Mouse (Mus musculus): ENCODE measurements around the gene Dph5. TPM values are rescaled to one million over a fixed set of nuclear protein-coding genes. Genes with fewer than 3 reads are reported as not detected.

The Dph5 gene
- total and polyA plus RNA-seq, 3 experiments: 37.0 to 70.0 (median 55.1) TPM

DNA sequence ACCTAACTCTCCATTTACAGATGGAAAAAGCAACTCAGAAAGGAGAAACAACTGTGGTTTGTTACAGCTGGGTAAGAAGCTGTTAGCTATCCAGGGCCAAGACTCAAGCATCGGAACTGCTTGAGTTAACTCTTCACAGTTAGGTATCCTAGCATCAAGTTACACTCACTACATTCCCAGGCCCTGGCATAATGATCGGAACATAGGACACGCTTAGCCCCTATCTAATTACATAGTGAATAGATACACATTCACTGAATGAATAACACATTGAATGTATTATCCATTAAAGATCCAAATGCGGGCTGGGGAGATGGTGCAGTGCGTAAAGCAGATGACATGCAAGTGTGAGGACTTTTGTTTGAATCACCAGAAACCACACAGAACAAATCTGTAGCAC lies 76.4 kb downstream of the Dph5 start:
- DNase-seq (ENCODE audit: extremely low read depth): no peak
- Histone ChIP-seq H3K4me3 (replicated peaks in 1 of 3; ENCODE audit: low read depth in 2 of 3, low read length in 2 of 3, poor library complexity in 1 of 3) (no peak overlapping the region), H3K9me3 (replicated peaks; ENCODE audit: low read length) (no peaks in the 10 kb centered on the region), H3K36me3 (replicated peaks in 1 of 2; ENCODE audit: control insufficient read depth in 1 of 2, insufficient read depth in 1 of 2, low read length in 1 of 2) (peaks cover 13 to 62% of the 10 kb centered on the region in 2 experiments), H3K4me2 (ENCODE audit: insufficient read depth, low read depth, poor library complexity, severe bottlenecking) (no peak overlapping the region), H3K27ac (ENCODE audit: insufficient read depth, low read depth) (no peak overlapping the region), H3K4me1 (ENCODE audit: control insufficient read depth in 1 of 2, insufficient read depth in 2 of 2) (peaks cover 4 to 6% of the 10 kb centered on the region in 2 experiments; a peak in 3 of 4 replicates), H3K79me2 (replicated peaks; ENCODE audit: control insufficient read depth, extremely low read depth, insufficient read depth, poor library complexity, severe bottlenecking) (no peaks in the 10 kb centered on the region), H3K27me3 (replicated peaks) (no peaks in the 10 kb centered on the region), H3K9ac (ENCODE audit: insufficient read depth, low read depth) (no peak overlapping the region)
- in situ Hi-C loops (cut with MboI; ENCODE audit: low pct_ligation_motif_present, low pct_unique_long_range_greater_than_20kb, low sequenced_read_pairs): no loop called here
- no peak for TF ChIP-seq MAX (IDR thresholded peaks at IDR 0.05; ENCODE audit: low read length)
- no peak for TF ChIP-seq NRF1 (IDR thresholded peaks at IDR 0.05; ENCODE audit: low read depth, low read length)
- no peak for TF ChIP-seq USF1 (IDR thresholded peaks at IDR 0.05; ENCODE audit: low read depth, low read length)
- TF ChIP-seq MAZ (IDR thresholded peaks at IDR 0.05; ENCODE audit: low read depth, low read length): no peak
- no peak for TF ChIP-seq ETS1 (conservative IDR thresholded peaks at IDR 0.05; ENCODE audit: low read depth, low read length)
- no peak for TF ChIP-seq E2F4 (IDR thresholded peaks at IDR 0.05; ENCODE audit: insufficient replicate concordance, low read depth, low read length)
- TF ChIP-seq MAFK (IDR thresholded peaks at IDR 0.05; ENCODE audit: insufficient replicate concordance, low read length): no peak
- TF ChIP-seq ZKSCAN1 (IDR thresholded peaks at IDR 0.05; ENCODE audit: borderline replicate concordance, low read depth, low read length): no peak
- no peak for TF ChIP-seq RAD21 (IDR thresholded peaks at IDR 0.05; ENCODE audit: low read depth, low read length)
- no peak for TF ChIP-seq KAT2A (IDR thresholded peaks at IDR 0.05; ENCODE audit: insufficient replicate concordance, low read length)
- no peak for TF ChIP-seq RCOR1 (conservative IDR thresholded peaks at IDR 0.05; ENCODE audit: low read depth, low read length)
- no peak for TF ChIP-seq UBTF (IDR thresholded peaks at IDR 0.05; ENCODE audit: low read depth, low read length)
- no peak for TF ChIP-seq JUND (conservative IDR thresholded peaks at IDR 0.05; ENCODE audit: low read depth, low read length)
- TF ChIP-seq ZC3H11A (IDR thresholded peaks at IDR 0.05; ENCODE audit: low read depth, low read length): no peak
- no peak for TF ChIP-seq EP300 (IDR thresholded peaks at IDR 0.05; ENCODE audit: low read length)
- TF ChIP-seq BHLHE40 (IDR thresholded peaks at IDR 0.05; ENCODE audit: low read depth, low read length): no peak
- TF ChIP-seq USF2 (conservative IDR thresholded peaks at IDR 0.05; ENCODE audit: low read depth, low read length): no peak
- no peak for TF ChIP-seq TCF12 (IDR thresholded peaks at IDR 0.05; ENCODE audit: low read depth, low read length)
- TF ChIP-seq CHD1 (IDR thresholded peaks at IDR 0.05; ENCODE audit: low read depth, low read length): no peak
- dilution Hi-C loops (cut with MboI; ENCODE audit: extremely low pct_ligation_motif_present, extremely low pct_unique_long_range_greater_than_20kb, low sequenced_read_pairs): no loop called here

DNA sequence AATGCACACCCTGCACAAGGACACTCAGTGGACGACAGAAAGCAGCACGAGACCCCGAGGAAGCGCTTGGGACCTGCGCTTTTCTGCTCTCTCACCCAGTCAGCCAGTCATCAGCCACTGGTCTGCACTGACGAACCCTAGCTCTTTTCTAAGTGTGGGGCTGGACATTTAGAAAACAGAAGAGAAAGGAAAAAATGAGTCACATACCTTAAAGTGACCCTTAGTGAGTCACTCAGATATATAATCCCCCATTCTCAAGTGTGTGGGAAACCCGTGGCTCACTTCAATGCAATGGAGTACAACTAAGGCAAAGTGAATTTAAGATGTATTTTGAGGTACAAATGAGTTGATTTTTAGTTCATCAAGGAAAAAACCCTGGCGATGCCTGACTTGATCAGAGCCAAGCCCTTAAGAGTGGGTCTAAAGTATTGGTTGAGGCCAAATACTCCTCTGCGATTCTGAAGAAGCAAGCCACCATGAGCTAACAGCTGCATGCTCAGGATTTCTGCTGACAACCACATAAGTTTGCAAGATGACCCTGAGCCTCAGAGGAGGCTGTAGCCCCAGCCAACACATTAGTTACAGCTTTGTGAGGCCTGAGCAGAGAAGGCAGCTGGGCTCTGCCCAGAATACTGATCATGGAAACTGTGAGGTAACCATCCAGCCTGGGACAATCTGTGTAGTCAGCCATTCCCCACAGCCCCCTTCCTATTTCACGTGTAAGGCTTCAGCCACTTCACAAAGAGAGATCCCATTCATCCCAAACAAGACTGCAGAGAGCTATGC lies 81.3 kb downstream of the Dph5 start:
- H3K4me3 ChIP-seq (replicated peaks in 1 of 3; ENCODE audit: low read depth in 2 of 3, low read length in 2 of 3, poor library complexity in 1 of 3): no peak overlapping the region
- in situ Hi-C loops (cut with MboI; ENCODE audit: low pct_ligation_motif_present, low pct_unique_long_range_greater_than_20kb, low sequenced_read_pairs) (no loop called here), dilution Hi-C loops (cut with MboI; ENCODE audit: extremely low pct_ligation_motif_present, extremely low pct_unique_long_range_greater_than_20kb, low sequenced_read_pairs) (no loop called here)
- no peaks in the 10 kb centered on the region for H3K79me2 ChIP-seq (replicated peaks; ENCODE audit: control insufficient read depth, extremely low read depth, insufficient read depth, poor library complexity, severe bottlenecking)
- peak; percentile 92 for TF ChIP-seq MEF2A (IDR thresholded peaks at IDR 0.05; ENCODE audit: borderline replicate concordance, low read depth, low read length)
- TF ChIP-seq MYC (IDR thresholded peaks at IDR 0.05; ENCODE audit: low read depth, low read length): 0 out of 2 replicates have a peak, but pooled peaks have one; percentile 32
- TF ChIP-seq ZMIZ1 (IDR thresholded peaks at IDR 0.05; ENCODE audit: low read depth, low read length): no peak
- no peak for TF ChIP-seq CHD1 (IDR thresholded peaks at IDR 0.05; ENCODE audit: low read depth, low read length)
- TF ChIP-seq IRF4 (IDR thresholded peaks at IDR 0.05; ENCODE audit: low read depth, low read length): peak; percentile 80
- TF ChIP-seq MAZ (IDR thresholded peaks at IDR 0.05; ENCODE audit: low read depth, low read length): 0 out of 2 replicates have a peak, but pooled peaks have one; percentile 42
- peak; percentile 98 for TF ChIP-seq JUND (conservative IDR thresholded peaks at IDR 0.05; ENCODE audit: low read depth, low read length)
- peak; percentile 70 for TF ChIP-seq BHLHE40 (IDR thresholded peaks at IDR 0.05; ENCODE audit: low read depth, low read length)
- peak; percentile 85 for TF ChIP-seq ETS1 (conservative IDR thresholded peaks at IDR 0.05; ENCODE audit: low read depth, low read length)
- TF ChIP-seq MAFK (IDR thresholded peaks at IDR 0.05; ENCODE audit: insufficient replicate concordance, low read length): peak; percentile 20; the same call in 1 of the 2 replicates
- 0 out of 2 replicates have a peak, but pooled peaks have one; percentile 50 for TF ChIP-seq MXI1 (IDR thresholded peaks at IDR 0.05; ENCODE audit: low read depth, low read length)
- TF ChIP-seq JUN (IDR thresholded peaks at IDR 0.05; ENCODE audit: insufficient read depth, low read depth, low read length): peak; percentile 97
- TF ChIP-seq EP300 (IDR thresholded peaks at IDR 0.05; ENCODE audit: low read length): peak; percentile 89
- TF ChIP-seq SIN3A (IDR thresholded peaks at IDR 0.05; ENCODE audit: low read length): no peak
- TF ChIP-seq TCF12 (IDR thresholded peaks at IDR 0.05; ENCODE audit: low read depth, low read length): 0 out of 2 replicates have a peak, but pooled peaks have one; percentile 41
- TF ChIP-seq POLR2A (IDR thresholded peaks at IDR 0.05; ENCODE audit: low read depth, low read length): no peak
- peak; percentile 44 for DNase-seq (ENCODE audit: extremely low read depth)
- peak overlapping the region; percentile 57; the same call in 1 of the 2 replicates for H3K9ac ChIP-seq (ENCODE audit: insufficient read depth, low read depth)
- peaks cover 7 to 14% of the 10 kb centered on the region in 2 experiments; a peak in 3 of 4 replicates for H3K4me1 ChIP-seq (ENCODE audit: control insufficient read depth in 1 of 2, insufficient read depth in 2 of 2)
- H3K27me3 ChIP-seq (replicated peaks): no peaks in the 10 kb centered on the region
- H3K36me3 ChIP-seq (replicated peaks in 1 of 2; ENCODE audit: control insufficient read depth in 1 of 2, insufficient read depth in 1 of 2, low read length in 1 of 2): peaks cover 30 to 86% of the 10 kb centered on the region in 2 experiments
- H3K27ac ChIP-seq (ENCODE audit: insufficient read depth, low read depth): peak overlapping the region; percentile 79
- peak overlapping the region; percentile 34; the same call in 1 of the 2 replicates for H3K4me2 ChIP-seq (ENCODE audit: insufficient read depth, low read depth, poor library complexity, severe bottlenecking)
- no peaks in the 10 kb centered on the region for H3K9me3 ChIP-seq (replicated peaks; ENCODE audit: low read length)
